Mouse (Mus musculus) stomach, postnatal 0 days (tissue): Measurements from ENCODE around the gene Ankrd44. TPM values are rescaled to one million over a fixed set of nuclear protein-coding genes. Genes with fewer than 3 reads are reported as not detected.

Experiments
- ATAC-seq: fragments of 200-750 bp; cut with Nextera tagmentation; 2 replicates; pipeline ENCODE4 v1.8.0; 2017; ENCODE audit not compliant: low FRiP score, low TSS enrichment
- DNase-seq: peaks from one replicate; pipeline ENCODE4 v3.0.0-alpha.2; 2016; ENCODE audit warnings: low spot score
- H3K27ac ChIP-seq: fragments of 300-500 bp; sonication (generic); replicated peaks from 2 replicates; pipeline ENCODE4 v1.5.1; 2014; ENCODE audit warnings: mild to moderate bottlenecking, control low read depth
- H3K27me3 ChIP-seq: fragments of 300-500 bp; sonication (generic); 2 replicates; pipeline ENCODE4 v1.6.1; 2014; ENCODE audit warnings: low read length; ENCODE audit not compliant: control insufficient read depth, insufficient read depth
- H3K36me3 ChIP-seq: fragments of 300-500 bp; sonication (generic); 2 replicates; pipeline ENCODE4 v1.6.1; 2014; ENCODE audit warnings: low read length, mixed read lengths; ENCODE audit not compliant: control insufficient read depth, insufficient read depth
- H3K4me1 ChIP-seq: fragments of 300-500 bp; sonication (generic); replicated peaks from 2 replicates; pipeline ENCODE4 v1.6.1; 2014; ENCODE audit warnings: antibody characterized with exemption; ENCODE audit not compliant: control insufficient read depth, insufficient read depth
- H3K4me2 ChIP-seq: fragments of 300-500 bp; sonication (generic); replicated peaks from 2 replicates; pipeline ENCODE4 v1.6.1; 2014; ENCODE audit warnings: low read depth, mild to moderate bottlenecking, control low read depth, moderate library complexity
- H3K4me3 ChIP-seq: fragments of 300-500 bp; sonication (generic); 2 replicates; pipeline ENCODE4 v1.5.1; 2014; ENCODE audit warnings: low read depth, low read length, control low read depth
- H3K9ac ChIP-seq: fragments of 300-500 bp; sonication (generic); 2 replicates; pipeline ENCODE4 v1.6.1; 2014; ENCODE audit warnings: mild to moderate bottlenecking, low read length, control low read depth, mixed read lengths
- H3K9me3 ChIP-seq: fragments of 300-500 bp; sonication (generic); 2 replicates; pipeline ENCODE4 v1.6.1; 2016; ENCODE audit warnings: low read length; ENCODE audit not compliant: control insufficient read depth
- CTCF ChIP-seq: IDR thresholded peaks from 2 replicates; pipeline ENCODE4 v1.5.1; 2016; ENCODE audit warnings: antibody characterized with exemption, low read depth, mild to moderate bottlenecking, moderate library complexity
- EP300 ChIP-seq: optimal IDR thresholded peaks from 2 replicates; pipeline ENCODE3; 2016; ENCODE audit warnings: antibody characterized with exemption
- WGBS: fragments of 180-500 bp; shearing (Covaris S2); extraction: QIAGEN DNeasy Blood & Tissue Kit; methylation state at CpG from one replicate; pipeline ENCODE4 v1.1.7; 2014; 5-methylcytosine and 5-hydroxymethylcytosine counted together
- polyA plus RNA-seq: library from polyadenylated mRNA; unstranded; fragments of >200 nt; fragmentation: Nextera tagmentation; extraction: Ambion mirVana; gene quantifications from 2 replicates; pipeline ENCODE4 v1.2.1, GENCODE M21; 2015

Gene Ankrd44
- polyA plus RNA-seq, 1 experiment from 2014 or later: 7.8 TPM

DNA sequence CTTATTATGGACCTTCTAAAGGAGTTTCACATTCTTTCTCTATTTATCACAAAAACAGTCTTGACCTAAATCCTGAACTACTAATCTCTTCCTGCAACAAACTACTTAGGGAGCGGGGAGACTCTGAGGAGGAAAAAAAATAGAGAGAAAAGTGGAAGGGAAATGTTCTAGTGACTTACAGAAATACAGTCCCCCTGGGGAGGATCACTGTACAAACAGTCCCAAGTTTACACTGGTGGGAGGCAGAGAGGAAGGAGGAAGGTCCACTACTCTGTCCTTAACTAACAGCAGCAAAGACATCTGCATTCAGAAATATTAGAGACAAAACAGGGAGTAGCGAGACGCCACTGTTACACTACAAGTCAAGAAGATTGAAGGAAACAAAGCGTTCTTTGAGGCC is 59.0 kb downstream of the Ankrd44 start:
- no peaks in the 10 kb centered on the region for H3K36me3 ChIP-seq
- ATAC-seq: no peak
- no peaks in the 10 kb centered on the region; the same call in 1 of the 2 replicates for H3K4me1 ChIP-seq
- H3K4me3 ChIP-seq: no peak overlapping the region
- H3K27me3 ChIP-seq: no peaks in the 10 kb centered on the region
- no peak overlapping the region for H3K9ac ChIP-seq
- WGBS: 25% methylated on average over 4 of the region's 4 CpGs
- H3K4me2 ChIP-seq: no peak overlapping the region
- no peak for TF ChIP-seq CTCF
- no peak for TF ChIP-seq EP300
- 0 out of 2 replicates have a peak overlapping the region, but pooled peaks have one; percentile 41 for H3K27ac ChIP-seq
- H3K9me3 ChIP-seq: no peaks in the 10 kb centered on the region
- DNase-seq: no peak

DNA sequence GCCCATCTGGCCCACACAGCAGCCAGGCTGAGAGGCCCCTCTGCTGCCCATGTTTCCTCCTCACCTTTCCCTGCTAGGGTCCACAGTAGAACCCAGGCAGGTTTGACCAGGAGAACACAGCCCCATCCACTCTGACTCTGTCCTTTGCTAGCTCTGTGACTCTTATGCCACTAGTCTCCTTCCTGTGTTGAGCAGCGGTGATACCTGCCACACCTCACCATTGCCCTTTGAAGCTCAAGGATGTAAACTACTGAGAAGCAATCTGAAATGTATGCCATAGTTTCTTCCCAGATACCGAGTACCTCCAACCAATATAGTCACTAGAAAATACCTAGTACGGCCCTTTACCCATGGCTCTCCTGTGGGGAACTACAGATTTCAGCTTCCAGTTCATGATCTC is 60.1 kb downstream of the Ankrd44 start:
- DNase-seq: no peak
- Histone ChIP-seq H3K36me3 (no peaks in the 10 kb centered on the region), H3K4me2 (no peak overlapping the region), H3K4me3 (no peak overlapping the region), H3K27ac (no peak overlapping the region), H3K9me3 (no peaks in the 10 kb centered on the region), H3K4me1 (no peaks in the 10 kb centered on the region; the same call in 1 of the 2 replicates), H3K9ac (no peak overlapping the region), H3K27me3 (no peaks in the 10 kb centered on the region)
- WGBS: 72% methylated on average over 3 of the region's 3 CpGs
- no peak for ATAC-seq
- TF ChIP-seq EP300 (no peak), CTCF (no peak)

DNA sequence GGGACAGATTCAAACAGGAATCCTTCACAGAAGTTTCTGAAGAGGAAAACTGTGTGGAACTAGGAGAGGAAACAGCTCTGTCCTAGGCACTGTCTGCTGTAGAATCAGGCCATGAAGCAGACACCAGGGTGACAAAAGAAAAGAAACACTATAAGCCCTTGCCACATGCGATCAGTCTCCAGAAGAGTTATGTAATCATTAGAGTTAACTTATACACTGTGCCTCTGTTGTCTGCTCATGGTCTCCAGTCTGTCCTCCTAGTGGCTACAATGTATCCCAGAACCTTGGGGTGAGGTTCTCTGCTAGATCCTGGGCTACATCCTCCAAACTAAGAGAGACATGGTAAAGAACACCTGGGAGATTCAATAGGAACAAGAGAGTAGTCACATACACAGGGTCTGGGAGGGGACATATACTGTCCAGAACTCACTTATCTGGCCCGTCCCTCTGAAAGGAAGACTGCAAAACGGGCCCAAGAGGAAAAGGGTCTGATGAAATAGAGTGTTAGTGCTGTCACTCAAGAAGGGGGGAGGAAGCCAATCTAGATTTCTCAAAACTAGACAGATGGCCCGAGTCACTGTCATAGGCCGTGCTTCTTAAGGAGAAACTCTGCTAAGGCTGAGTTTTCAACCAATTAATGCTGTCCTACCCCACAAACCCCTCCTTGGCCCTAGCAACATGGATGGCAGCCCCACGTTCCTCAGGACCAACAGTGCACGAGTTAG is 61.1 kb downstream of the Ankrd44 start:
- H3K27ac ChIP-seq: no peak overlapping the region
- TF ChIP-seq CTCF (0 out of 2 replicates have a peak, but pooled peaks have one; percentile 14), EP300 (no peak)
- H3K36me3 ChIP-seq: no peaks in the 10 kb centered on the region
- no peaks in the 10 kb centered on the region for H3K27me3 ChIP-seq
- H3K4me3 ChIP-seq: no peak overlapping the region
- H3K9ac ChIP-seq: no peak overlapping the region
- no peaks in the 10 kb centered on the region for H3K9me3 ChIP-seq
- H3K4me2 ChIP-seq: no peak overlapping the region
- WGBS: 80% methylated on average over 7 of the region's 7 CpGs
- H3K4me1 ChIP-seq: no peaks in the 10 kb centered on the region; the same call in 1 of the 2 replicates
- ATAC-seq (no peak), DNase-seq (no peak)

DNA sequence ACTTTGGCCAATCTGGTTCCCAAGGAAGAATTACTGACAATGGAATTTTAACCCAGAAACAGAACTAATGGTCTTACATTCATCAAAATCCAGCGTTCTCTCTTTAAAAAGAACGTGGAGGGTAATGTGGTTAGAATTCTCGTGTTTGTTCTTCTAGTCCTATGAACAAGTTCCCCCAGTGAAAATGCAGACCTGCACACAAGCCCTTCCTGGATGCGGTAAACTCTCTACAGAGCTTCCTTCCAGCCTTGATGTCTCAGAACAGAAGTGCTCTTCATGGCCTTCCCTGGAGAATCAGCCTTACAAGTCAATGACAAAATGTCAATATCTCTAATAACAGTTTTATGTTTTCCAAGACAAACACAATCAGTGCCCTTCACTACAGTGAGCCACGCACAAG is 65.8 kb downstream of the Ankrd44 start:
- no peaks in the 10 kb centered on the region for H3K27me3 ChIP-seq
- no peak for DNase-seq

DNA sequence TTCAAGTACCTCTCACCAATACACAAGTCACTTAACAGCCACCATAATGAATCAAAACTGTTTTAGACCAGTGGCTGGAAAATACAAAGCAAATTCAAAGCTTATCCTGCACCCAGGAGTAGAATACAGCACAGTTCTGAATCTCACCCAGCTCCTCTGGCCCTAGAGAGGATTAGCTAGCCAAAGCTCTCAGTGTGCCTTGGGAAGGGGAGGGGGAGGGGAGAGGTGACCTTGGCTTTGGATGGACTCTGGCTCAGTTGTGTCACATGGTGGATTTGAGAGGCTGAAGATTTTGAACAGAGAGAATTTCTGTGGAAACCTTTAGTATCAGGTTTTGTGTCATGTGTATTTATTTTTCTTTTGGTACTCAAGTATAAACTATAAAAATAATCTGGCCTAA is 66.3 kb downstream of the Ankrd44 start:
- Histone ChIP-seq H3K4me2 (no peak overlapping the region), H3K4me1 (no peaks in the 10 kb centered on the region), H3K36me3 (no peaks in the 10 kb centered on the region), H3K9ac (no peak overlapping the region), H3K27ac (no peak overlapping the region), H3K27me3 (no peaks in the 10 kb centered on the region), H3K9me3 (no peaks in the 10 kb centered on the region), H3K4me3 (no peak overlapping the region)
- no peak for DNase-seq
- ATAC-seq: no peak
- TF ChIP-seq EP300: no peak
- TF ChIP-seq CTCF: no peak

More for the DNA sequence above, 65.8 kb downstream of the Ankrd44 start:
- Histone ChIP-seq H3K9ac (no peak overlapping the region), H3K4me2 (no peak overlapping the region), H3K36me3 (no peaks in the 10 kb centered on the region), H3K4me1 (no peaks in the 10 kb centered on the region), H3K27ac (no peak overlapping the region), H3K4me3 (no peak overlapping the region), H3K9me3 (no peaks in the 10 kb centered on the region)
- TF ChIP-seq CTCF (no peak), EP300 (no peak)
- no peak for ATAC-seq
- WGBS: 62% methylated on average over 5 of the region's 5 CpGs

DNA sequence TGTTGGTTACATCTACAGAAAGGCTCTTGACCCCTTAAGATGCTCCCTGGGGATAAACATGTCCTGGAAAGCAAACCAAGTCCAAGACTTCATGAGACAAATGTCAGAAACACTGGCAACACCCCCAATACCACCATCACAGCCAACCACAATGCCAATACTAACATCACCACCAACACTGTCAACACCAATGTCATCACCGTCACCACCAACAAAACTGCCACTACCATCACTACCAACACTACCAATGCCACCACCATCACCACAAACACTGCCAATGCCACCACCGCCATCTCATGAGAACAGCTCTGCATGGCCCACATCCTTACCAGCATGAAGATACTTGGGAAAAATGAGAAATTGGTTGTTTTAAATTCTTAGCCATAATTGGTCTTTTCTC is 67.3 kb downstream of the Ankrd44 start:
- no peak overlapping the region for H3K9ac ChIP-seq
- WGBS: 100% methylated on average over 2 of the region's 2 CpGs
- TF ChIP-seq EP300 (no peak), CTCF (no peak)
- H3K9me3 ChIP-seq: no peaks in the 10 kb centered on the region
- no peaks in the 10 kb centered on the region for H3K27me3 ChIP-seq
- ATAC-seq: no peak
- no peak overlapping the region for H3K4me3 ChIP-seq
- H3K4me1 ChIP-seq: no peaks in the 10 kb centered on the region
- DNase-seq: no peak
- no peak overlapping the region for H3K27ac ChIP-seq
- H3K36me3 ChIP-seq: no peaks in the 10 kb centered on the region
- H3K4me2 ChIP-seq: no peak overlapping the region
